Comparison of ENCODE assay signal across 15 mouse cellular contexts in genomic region chr17:79954624-79955244, GRCm38 (mm10). TPM values are rescaled to one million over a fixed set of nuclear protein-coding genes. Genes with fewer than 3 reads are reported as not detected.
DNase-seq lines count a peak whose midpoint lies in the region; ATAC-seq lines count a peak whose summit lies in the region.
"Had no signal": no experiment of that assay in that cellular context is flagged by ENCODE, and none has a peak within 500 bp of the region (broad histone marks: within the 10 kb centered on the region; RNA-seq: fewer than 3 reads in every experiment).

No protein-coding gene starts in this region.

- H3K4me3 ChIP-seq in forebrain, embryonic 15.5 days: no peak overlapping the region
- H3K4me3 ChIP-seq in forebrain, embryonic 12.5 days (replicated peaks): no peak overlapping the region
- no peak overlapping the region for H3K4me3 ChIP-seq in midbrain, embryonic 11.5 days (ENCODE audit: low read depth, low read length)
- H3K4me3 ChIP-seq: limb, embryonic 13.5 days; myocyte had no signal

- no peak overlapping the region for H3K4me2 ChIP-seq in forebrain, embryonic 15.5 days (replicated peaks)
- H3K4me2 ChIP-seq in forebrain, embryonic 12.5 days: no peak overlapping the region
- no peak overlapping the region for H3K4me2 ChIP-seq in midbrain, embryonic 11.5 days
- H3K4me2 ChIP-seq: limb, embryonic 13.5 days had no signal

- H3K9ac ChIP-seq in forebrain, embryonic 15.5 days (replicated peaks): no peak overlapping the region
- no peak overlapping the region for H3K9ac ChIP-seq in forebrain, embryonic 12.5 days
- H3K9ac ChIP-seq in midbrain, embryonic 11.5 days (ENCODE audit: low read length): no peak overlapping the region
- H3K9ac ChIP-seq: limb, embryonic 13.5 days had no signal

- H3K9me3 ChIP-seq in forebrain, embryonic 15.5 days: no peaks in the 10 kb centered on the region
- H3K9me3 ChIP-seq in forebrain, embryonic 12.5 days: no peaks in the 10 kb centered on the region
- H3K9me3 ChIP-seq in midbrain, embryonic 11.5 days (ENCODE audit: control insufficient read depth, low read length): no peaks in the 10 kb centered on the region
- H3K9me3 ChIP-seq: limb, embryonic 13.5 days had no signal

- ATAC-seq in forebrain, embryonic 15.5 days (replicated peaks): 0 out of 2 replicates have a peak, but pooled peaks have one; percentile 31
- ATAC-seq in forebrain, embryonic 12.5 days (ENCODE audit: low FRiP score): no peak
- ATAC-seq in common myeloid progenitor, adult 5-6 weeks (replicated peaks; ENCODE audit: low read depth, poor library complexity, severe bottlenecking): peak; percentile 91
- ATAC-seq in midbrain, embryonic 11.5 days (ENCODE audit: low FRiP score): no peak

- peaks cover 20% of the 10 kb centered on the region for H3K4me1 ChIP-seq in forebrain, embryonic 15.5 days
- H3K4me1 ChIP-seq in forebrain, embryonic 12.5 days: no peaks in the 10 kb centered on the region
- H3K4me1 ChIP-seq in midbrain, embryonic 11.5 days (ENCODE audit: control insufficient read depth, insufficient read depth, low read length): no peaks in the 10 kb centered on the region

- no peaks in the 10 kb centered on the region for H3K36me3 ChIP-seq in forebrain, embryonic 15.5 days
- H3K36me3 ChIP-seq in forebrain, embryonic 12.5 days (replicated peaks): no peaks in the 10 kb centered on the region
- H3K36me3 ChIP-seq in midbrain, embryonic 11.5 days (ENCODE audit: control insufficient read depth, insufficient read depth, low read length): no peaks in the 10 kb centered on the region
- H3K36me3 ChIP-seq: limb, embryonic 13.5 days had no signal

- WGBS in forebrain, embryonic 15.5 days: 45% methylated on average over 6 of the region's 6 CpGs
- WGBS in forebrain, embryonic 12.5 days: 73% methylated on average over 6 of the region's 6 CpGs
- 78% methylated on average over 6 of the region's 6 CpGs for WGBS in midbrain, embryonic 11.5 days

- no peaks in the 10 kb centered on the region for H3K27me3 ChIP-seq in forebrain, embryonic 15.5 days
- no peaks in the 10 kb centered on the region for H3K27me3 ChIP-seq in forebrain, embryonic 12.5 days
- no peaks in the 10 kb centered on the region for H3K27me3 ChIP-seq in midbrain, embryonic 11.5 days (ENCODE audit: control insufficient read depth, insufficient read depth, low read length)
- H3K27me3 ChIP-seq: limb, embryonic 13.5 days had no signal

- peak; percentile 43 for DNase-seq in 416B (ENCODE audit: low read depth)
- DNase-seq in retina, postnatal 1 day: peak; percentile 66
- DNase-seq in urinary bladder, adult 18-20 months (ENCODE audit: low spot score in 2 of 2): no peak
- no peak for DNase-seq in right cerebral cortex, postnatal 36 days (ENCODE audit: low spot score in 2 of 2)
- DNase-seq in midbrain, embryonic 11.5 days (ENCODE audit: low spot score, missing footprints): no peak
- DNase-seq: adrenal gland, postnatal 14 days; cerebellum, adult 9-11 months; kidney, adult 18-20 months; layer of hippocampus, adult 9-11 months; lung, postnatal 36 days had no signal

- no peak overlapping the region for H3K27ac ChIP-seq in forebrain, embryonic 15.5 days (replicated peaks)
- H3K27ac ChIP-seq in forebrain, embryonic 12.5 days: no peak overlapping the region
- H3K27ac ChIP-seq in midbrain, embryonic 11.5 days (ENCODE audit: low read depth, low read length): no peak overlapping the region
- H3K27ac ChIP-seq: limb, embryonic 13.5 days had no signal

RNA-seq across cellular contexts. Expression of gene Atl2, which starts 58.8 kb away (rescaled TPM):
- 35.2 and 35.4 TPM in 2 replicates for polyA plus RNA-seq in forebrain, embryonic 15.5 days (2015; fragmentation: Nextera tagmentation; extraction: Ambion mirVana)
- 38.1 and 39.7 TPM in 2 replicates for polyA plus RNA-seq in forebrain, embryonic 12.5 days (2016; fragmentation: Nextera tagmentation; extraction: Ambion mirVana)
- total RNA-seq in common myeloid progenitor, adult 5-6 weeks (2017): 49.3 and 71.2 TPM in 2 replicates
- polyA plus RNA-seq in midbrain, embryonic 11.5 days (2014; fragmentation: Nextera tagmentation; extraction: Ambion mirVana): 40.9 and 44.3 TPM in 2 replicates

Comparison
In these comparisons a context has a peak if more than half of its experiments do, and no peak if none do; other contexts are left out.
1. ATAC-seq: peak in forebrain, embryonic 15.5 days (single experiment) and common myeloid progenitor, adult 5-6 weeks (single experiment); none in forebrain, embryonic 12.5 days (single experiment) and midbrain, embryonic 11.5 days (single experiment).
2. DNase-seq: peak in 416B (single experiment) and retina, postnatal 1 day (single experiment); none in urinary bladder, adult 18-20 months (0 of 2), right cerebral cortex, postnatal 36 days (0 of 2) and midbrain, embryonic 11.5 days (single experiment).